Mouse (Mus musculus): ENCODE data around the gene Taok1.

The Taok1 gene

GRCm38 (mm10) chr11:77585201-77585600 lies 22.4 kb downstream of the Taok1 start:
- DNase-seq (ENCODE audit: low read depth, low spot score) = no peak

- DNase-seq (ENCODE audit: low read depth, low spot score) = no peak
Measured at GRCm38 (mm10) chr11:77545261-77545660, 62.4 kb downstream of the Taok1 start.

DNA sequence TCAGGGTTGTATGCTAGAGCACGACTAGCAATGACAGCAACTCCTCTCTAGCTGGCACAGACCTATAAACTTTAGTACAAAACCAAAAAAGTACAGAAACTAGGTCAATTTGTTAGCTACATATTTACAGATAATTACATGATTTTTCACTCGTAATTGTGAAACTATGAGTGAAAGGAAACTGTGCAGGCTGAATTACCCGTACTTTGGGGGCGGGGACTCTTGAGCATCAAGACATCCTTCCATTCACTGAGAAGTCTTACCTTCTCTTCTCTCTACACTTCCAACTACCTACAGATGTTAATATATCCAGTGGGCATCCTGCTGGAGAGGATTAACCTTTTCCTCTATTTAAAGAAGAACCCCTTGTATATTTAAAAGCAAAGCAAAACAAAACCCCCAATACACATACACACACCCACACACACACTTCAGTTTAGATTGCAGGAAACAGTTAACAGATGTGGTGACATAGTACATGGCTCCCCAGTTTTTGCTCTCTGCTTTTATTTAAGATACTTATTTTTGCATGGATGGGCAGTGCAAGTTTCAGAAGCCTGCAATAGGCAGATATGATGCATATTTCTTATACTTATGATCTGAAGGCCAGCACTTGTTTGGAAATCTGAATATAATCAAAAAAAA lies 75.3 kb downstream of the Taok1 start:
- no peak for DNase-seq (ENCODE audit: low read depth, low spot score)

GRCm38 (mm10) chr11:77530862-77531261 lies 76.8 kb downstream of the Taok1 start:
- DNase-seq (ENCODE audit: low read depth, low spot score) = no peak

DNA sequence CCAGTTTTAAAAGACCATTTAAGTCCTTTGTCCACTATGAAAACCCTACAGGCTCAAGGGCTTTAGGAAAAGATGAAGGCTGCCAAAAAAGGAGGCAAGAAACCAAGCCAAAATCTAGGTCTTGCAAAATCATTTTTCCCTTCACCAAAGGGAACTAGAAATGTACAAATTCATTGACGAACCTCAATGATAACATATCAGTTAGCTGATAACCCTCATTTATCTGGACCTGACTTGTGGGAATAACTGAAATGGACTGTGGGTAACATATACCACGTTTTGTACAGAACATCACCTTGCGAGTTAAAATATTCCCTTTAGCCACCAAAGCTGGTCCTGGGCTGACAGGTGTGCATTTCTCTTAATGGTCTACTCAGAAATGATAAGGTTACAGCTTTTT lies 78.0 kb downstream of the Taok1 start:
- DNase-seq (ENCODE audit: low read depth, low spot score) = no peak

- peak; percentile 55 for DNase-seq (ENCODE audit: low read depth, low spot score)
Measured at GRCm38 (mm10) chr11:77528420-77528819, 79.2 kb downstream of the Taok1 start.

DNA sequence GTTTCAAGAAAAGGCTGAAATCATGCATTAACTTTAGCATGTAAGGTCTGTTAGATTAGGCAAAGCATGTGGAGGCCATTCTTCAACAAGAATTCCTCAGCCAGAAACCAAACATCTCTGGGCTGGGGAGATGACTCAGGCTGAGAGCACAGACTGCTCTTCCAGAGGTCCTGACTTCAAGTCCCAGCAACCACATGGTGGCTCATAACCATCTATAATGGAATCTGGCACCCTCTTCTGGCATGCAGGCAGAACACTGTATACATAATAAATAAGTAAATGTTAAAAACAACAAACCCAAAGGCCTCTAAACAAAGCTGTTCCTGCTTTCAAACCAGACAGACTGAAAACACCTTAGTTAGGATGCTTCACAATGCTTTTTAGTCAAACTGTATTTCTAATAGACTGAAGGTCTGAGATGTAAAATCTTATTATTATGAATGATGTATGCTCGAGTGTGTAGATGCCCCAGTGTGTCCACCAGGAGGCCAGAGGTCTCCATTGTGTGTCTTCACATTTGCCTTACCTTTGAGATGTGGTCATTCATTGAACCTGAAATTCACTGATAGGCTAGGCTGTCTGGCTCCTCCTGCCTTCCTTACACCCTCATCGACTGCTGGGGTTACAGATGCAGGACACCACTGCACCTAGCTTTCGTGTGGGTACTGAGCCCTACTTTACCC lies 81.7 kb downstream of the Taok1 start:
- DNase-seq (ENCODE audit: low read depth, low spot score) = peak; percentile 44

- DNase-seq (ENCODE audit: low read depth, low spot score) = no peak
Measured at GRCm38 (mm10) chr11:77520601-77521529, 86.8 kb downstream of the Taok1 start.

- DNase-seq (ENCODE audit: low read depth, low spot score) = no peak
Measured at GRCm38 (mm10) chr11:77519043-77519442, 88.6 kb downstream of the Taok1 start, which contains the start of gene Gm10392. Gene Gm10392 (minus strand): TSS chr11:77519198.

GRCm38 (mm10) chr11:77518051-77518798 lies 89.4 kb downstream of the Taok1 start:
- no peak for DNase-seq (ENCODE audit: low read depth, low spot score)

- no peak for DNase-seq (ENCODE audit: low read depth, low spot score)
Measured at GRCm38 (mm10) chr11:77516553-77517425, 90.8 kb downstream of the Taok1 start.

- DNase-seq (ENCODE audit: low read depth, low spot score) = peak; percentile 40
Measured at GRCm38 (mm10) chr11:77515637-77516552, 91.7 kb downstream of the Taok1 start, which contains the start of gene Trp53i13. Gene Trp53i13 (minus strand): TSS chr11:77515980.

DNA sequence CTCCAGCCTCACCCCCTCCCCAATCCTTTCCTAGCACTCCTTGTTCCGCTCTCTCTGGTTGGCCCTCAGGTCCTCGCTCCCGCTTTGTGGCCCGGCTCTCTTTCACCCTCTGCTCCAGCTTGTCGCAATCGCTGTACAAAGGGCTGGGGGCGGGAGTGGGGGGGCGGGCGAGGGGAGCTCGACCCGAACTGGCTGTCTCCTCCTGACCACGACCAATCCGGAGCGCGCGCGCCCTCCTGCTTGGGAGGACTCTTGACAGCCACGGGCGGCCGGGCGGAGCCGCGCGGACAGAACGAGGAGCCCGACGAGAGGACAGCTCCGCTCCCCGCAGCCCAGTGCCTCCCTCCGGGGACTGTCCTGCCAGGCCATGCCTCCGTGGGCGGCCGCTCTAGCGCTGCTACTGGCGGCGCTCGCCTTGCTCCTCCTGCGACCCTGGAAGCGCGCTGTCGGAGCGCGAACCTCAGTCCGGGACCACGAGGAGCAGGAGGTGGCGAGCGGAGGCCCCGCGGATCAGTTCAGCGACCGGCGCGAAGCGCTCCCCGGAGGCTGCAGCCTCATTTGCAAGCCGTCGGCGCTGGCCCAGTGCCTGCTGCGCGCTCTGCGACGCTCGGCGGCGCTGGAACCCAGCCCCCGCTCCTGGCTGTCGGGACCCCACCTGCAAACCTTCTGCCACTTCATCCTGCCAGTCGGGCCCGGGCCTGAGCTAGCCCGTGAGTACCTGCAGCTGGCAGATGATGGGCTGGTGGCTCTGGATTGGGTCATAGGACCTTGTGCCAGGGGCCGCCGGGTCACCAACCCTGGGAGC lies 92.6 kb downstream of the Taok1 start, which contains the start of gene Abhd15:
Gene Abhd15, plus strand, starts transcription at position 290 of the 805 bp plus-strand sequence.
- DNase-seq (ENCODE audit: low read depth, low spot score) = peak; percentile 89

DNA sequence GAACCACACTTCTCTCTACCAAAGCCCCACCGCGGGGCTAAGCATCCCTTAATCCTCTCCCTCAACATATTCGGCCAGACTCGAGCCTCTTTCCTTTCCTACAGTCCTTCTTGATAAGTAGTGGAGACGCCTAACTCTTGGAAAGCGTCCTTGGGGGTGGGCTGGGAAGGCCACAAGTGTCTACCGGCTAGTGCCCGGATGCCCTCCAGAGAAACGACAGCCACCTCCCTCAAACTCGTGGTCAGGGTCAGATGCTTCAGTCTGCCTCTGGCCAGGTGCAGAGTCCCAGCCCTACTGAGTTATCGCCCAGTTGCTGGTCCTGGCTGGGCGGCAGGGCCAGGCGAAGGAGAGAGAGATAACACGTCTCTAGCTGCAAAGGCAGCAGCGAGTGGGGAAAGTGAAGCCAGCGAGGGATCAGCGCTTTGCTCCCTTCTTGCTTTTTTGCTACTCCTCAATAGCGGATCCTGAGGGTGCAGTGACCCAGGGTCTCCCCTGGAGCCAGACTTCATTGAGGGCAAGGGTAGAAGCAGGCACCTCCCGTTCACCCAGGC lies 93.3 kb downstream of the Taok1 start:
- no peak for DNase-seq (ENCODE audit: low read depth, low spot score)

GRCm38 (mm10) chr11:77513811-77514170 lies 93.8 kb downstream of the Taok1 start:
- no peak for DNase-seq (ENCODE audit: low read depth, low spot score)

GRCm38 (mm10) chr11:77512891-77513810 lies 94.5 kb downstream of the Taok1 start:
- peak; percentile 89 for DNase-seq (ENCODE audit: low read depth, low spot score)

- no peak for DNase-seq (ENCODE audit: low read depth, low spot score)
Measured at GRCm38 (mm10) chr11:77511336-77511735, 96.3 kb downstream of the Taok1 start.
